Mouse (Mus musculus) embryonic facial prominence, embryonic 10.5 days (tissue): ENCODE data around the gene Gramd2. TPM values are rescaled to one million over a fixed set of nuclear protein-coding genes. Genes with fewer than 3 reads are reported as not detected.
A peak's percentile ranks its signal among the peaks of the same experiment; 100 is the strongest.

Experiments
- DNase-seq: peaks from one replicate; pipeline ENCODE4 v3.0.0-alpha.2; 2017; ENCODE audit warnings: low spot score
- H3K27ac ChIP-seq: fragments of 300-500 bp; sonication (generic); replicated peaks from 2 replicates; pipeline ENCODE4 v1.5.1; 2016; ENCODE audit warnings: mild to moderate bottlenecking
- H3K27me3 ChIP-seq: fragments of 300-500 bp; sonication (generic); replicated peaks from 2 replicates; pipeline ENCODE4 v1.6.1; 2016; ENCODE audit warnings: low read depth, mild to moderate bottlenecking; ENCODE audit not compliant: poor library complexity, severe bottlenecking
- H3K36me3 ChIP-seq: fragments of 300-500 bp; sonication (generic); replicated peaks from 2 replicates; pipeline ENCODE4 v1.6.1; 2016; ENCODE audit warnings: mild to moderate bottlenecking, moderate library complexity
- H3K4me1 ChIP-seq: fragments of 300-500 bp; sonication (generic); 2 replicates; pipeline ENCODE4 v1.6.1; 2016
- H3K4me3 ChIP-seq: fragments of 300-500 bp; sonication (generic); 2 replicates; pipeline ENCODE4 v1.5.1; 2016; ENCODE audit warnings: mild to moderate bottlenecking, moderate library complexity
- H3K9me3 ChIP-seq: fragments of 300-500 bp; sonication (generic); 2 replicates; pipeline ENCODE4 v1.6.1; 2016; ENCODE audit warnings: mild to moderate bottlenecking
- WGBS: fragments of 180-500 bp; shearing (Covaris S2); methylation state at CpG from one replicate; pipeline ENCODE4 v1.1.7; 2016; 5-methylcytosine and 5-hydroxymethylcytosine counted together
- polyA plus RNA-seq: library from polyadenylated mRNA; unstranded; fragments of >200 nt; fragmentation: Nextera tagmentation; extraction: Ambion mirVana; gene quantifications from 2 replicates; pipeline ENCODE4 v1.2.1, GENCODE M21; 2016

Gene Gramd2
- polyA plus RNA-seq, 1 experiment from 2014 or later, result 0.64 TPM

GRCm38 (mm10) chr9:59660421-59660820 lies 19.5 kb upstream of the Gramd2 start:
- no peak for DNase-seq
- Histone ChIP-seq H3K4me1 (peaks cover 58% of the 10 kb centered on the region), H3K27ac (peak overlapping the region; percentile 99), H3K9me3 (no peaks in the 10 kb centered on the region), H3K36me3 (peaks cover 65% of the 10 kb centered on the region), H3K4me3 (peak overlapping the region; percentile 86), H3K27me3 (no peaks in the 10 kb centered on the region)
- 68% methylated on average over 10 of the region's 10 CpGs for WGBS

GRCm38 (mm10) chr9:59661298-59661975 lies 18.5 kb upstream of the Gramd2 start:
- peak overlapping the region; percentile 86; the same call in 1 of the 2 replicates for H3K4me3 ChIP-seq
- DNase-seq, result no peak
- no peaks in the 10 kb centered on the region for H3K9me3 ChIP-seq
- no peaks in the 10 kb centered on the region for H3K27me3 ChIP-seq
- no peak overlapping the region; the same call in 1 of the 2 replicates for H3K27ac ChIP-seq
- H3K36me3 ChIP-seq, result peaks cover 75% of the 10 kb centered on the region
- peaks cover 53% of the 10 kb centered on the region for H3K4me1 ChIP-seq
- 70% methylated on average over 6 of the region's 6 CpGs for WGBS

DNA sequence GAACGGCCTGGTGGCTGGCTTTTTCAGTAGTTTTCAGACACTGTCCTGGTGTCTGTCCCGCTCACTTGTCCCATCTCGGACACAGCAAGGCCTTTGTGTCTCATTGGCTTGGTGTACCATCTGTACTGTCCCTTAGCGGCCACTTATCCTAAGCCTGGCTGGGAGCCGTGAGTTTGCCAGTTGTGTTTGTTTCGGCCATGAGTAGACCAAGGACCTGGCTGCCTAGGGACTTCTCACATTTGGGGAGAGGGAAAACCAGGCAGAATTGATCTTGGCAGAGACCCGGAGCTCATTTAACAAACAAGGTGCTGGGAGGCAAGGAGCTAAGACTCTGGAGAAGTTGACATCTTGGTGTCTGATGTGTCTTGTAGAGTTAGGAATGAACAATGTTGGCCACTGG lies 16.7 kb upstream of the Gramd2 start:
- peaks cover 93% of the 10 kb centered on the region for H3K36me3 ChIP-seq

GRCm38 (mm10) chr9:59663957-59664356 lies 16.0 kb upstream of the Gramd2 start:
- Histone ChIP-seq H3K27me3 (no peaks in the 10 kb centered on the region), H3K4me1 (peaks cover 45% of the 10 kb centered on the region), H3K27ac (no peak overlapping the region), H3K36me3 (peaks cover 99% of the 10 kb centered on the region), H3K9me3 (no peaks in the 10 kb centered on the region), H3K4me3 (no peak overlapping the region)
- 66% methylated on average over 3 of the region's 3 CpGs for WGBS
- DNase-seq, result no peak

More for the DNA sequence above, 16.7 kb upstream of the Gramd2 start:
- 85% methylated on average over 7 of the region's 7 CpGs for WGBS
- Histone ChIP-seq H3K4me1 (peaks cover 52% of the 10 kb centered on the region), H3K27ac (no peak overlapping the region), H3K9me3 (no peaks in the 10 kb centered on the region), H3K27me3 (no peaks in the 10 kb centered on the region), H3K4me3 (no peak overlapping the region)
- no peak for DNase-seq

DNA sequence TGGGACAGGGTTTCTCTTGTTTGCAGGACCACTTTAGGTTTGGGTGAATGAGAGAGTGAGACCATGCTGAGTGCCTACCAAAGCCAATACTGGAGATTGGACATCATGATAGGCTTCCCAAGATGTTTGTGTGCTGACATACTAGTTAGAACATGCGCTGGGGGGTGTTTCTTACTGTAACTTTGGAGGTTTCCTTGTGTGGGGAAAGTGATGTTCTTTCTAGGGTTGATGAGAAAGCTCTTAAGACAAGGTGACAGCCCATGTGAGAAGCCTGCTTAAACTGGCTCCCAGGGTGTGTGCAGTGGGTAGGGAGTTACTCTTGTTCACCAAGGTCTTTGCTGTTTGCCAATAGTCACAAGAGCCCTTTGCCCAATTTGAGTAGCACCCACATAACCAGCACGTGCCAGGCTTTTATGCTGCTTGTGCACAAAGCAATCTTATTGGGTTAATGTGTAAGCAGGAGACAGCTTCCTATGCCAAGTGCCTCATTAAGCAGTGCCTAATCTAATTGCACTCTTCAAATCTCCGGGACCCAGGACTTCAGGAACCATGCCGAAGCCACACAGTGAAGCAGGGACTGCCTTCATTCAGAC lies 15.2 kb upstream of the Gramd2 start:
- Histone ChIP-seq H3K27me3 (no peaks in the 10 kb centered on the region), H3K27ac (no peak overlapping the region), H3K4me3 (no peak overlapping the region), H3K9me3 (no peaks in the 10 kb centered on the region), H3K4me1 (peaks cover 37% of the 10 kb centered on the region), H3K36me3 (peaks cover 100% of the 10 kb centered on the region)
- DNase-seq, result no peak
- 86% methylated on average over 4 of the region's 4 CpGs for whole genome bisulfite sequencing

DNA sequence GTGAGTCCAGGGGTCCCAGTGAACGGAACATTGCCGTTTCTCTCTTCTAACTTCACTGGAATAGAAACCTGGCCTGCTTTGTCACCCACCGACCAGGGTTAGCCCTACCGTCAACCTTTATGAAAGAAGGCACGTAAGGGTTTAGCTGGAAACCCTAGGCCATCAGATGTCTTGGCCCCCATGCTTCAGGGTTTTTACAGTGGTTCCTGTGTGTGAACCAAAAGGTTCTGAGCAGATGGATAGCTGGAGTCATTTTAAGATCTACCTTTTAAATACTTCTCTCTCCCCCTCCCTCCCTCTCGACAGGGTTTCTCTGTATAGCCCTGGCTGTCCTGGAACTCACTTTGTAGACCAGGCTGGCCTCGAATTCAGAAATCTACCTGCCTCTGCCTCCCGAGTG lies 13.9 kb upstream of the Gramd2 start:
- Histone ChIP-seq H3K27me3 (no peaks in the 10 kb centered on the region), H3K4me3 (no peak overlapping the region), H3K27ac (no peak overlapping the region), H3K9me3 (no peaks in the 10 kb centered on the region), H3K36me3 (peaks cover 100% of the 10 kb centered on the region), H3K4me1 (peaks cover 24% of the 10 kb centered on the region)
- 95% methylated on average over 8 of the region's 8 CpGs for WGBS
- DNase-seq, result no peak

GRCm38 (mm10) chr9:59666813-59667212 lies 13.1 kb upstream of the Gramd2 start:
- 92% methylated on average over 1 of the region's 1 CpGs for WGBS
- H3K36me3 ChIP-seq, result peaks cover 100% of the 10 kb centered on the region

GRCm38 (mm10) chr9:59667250-59667649 lies 12.7 kb upstream of the Gramd2 start:
- peaks cover 12% of the 10 kb centered on the region for H3K4me1 ChIP-seq
- H3K27ac ChIP-seq, result no peak overlapping the region
- H3K4me3 ChIP-seq, result no peak overlapping the region
- no peak for DNase-seq
- no peaks in the 10 kb centered on the region for H3K9me3 ChIP-seq
- peaks cover 100% of the 10 kb centered on the region for H3K36me3 ChIP-seq
- 87% methylated on average over 4 of the region's 4 CpGs for whole genome bisulfite sequencing
- H3K27me3 ChIP-seq, result no peaks in the 10 kb centered on the region

More at GRCm38 (mm10) chr9:59666813-59667212, 13.1 kb upstream of the Gramd2 start:
- Histone ChIP-seq H3K27me3 (no peaks in the 10 kb centered on the region), H3K4me3 (no peak overlapping the region), H3K27ac (no peak overlapping the region), H3K4me1 (peaks cover 16% of the 10 kb centered on the region), H3K9me3 (no peaks in the 10 kb centered on the region)
- no peak for DNase-seq

DNA sequence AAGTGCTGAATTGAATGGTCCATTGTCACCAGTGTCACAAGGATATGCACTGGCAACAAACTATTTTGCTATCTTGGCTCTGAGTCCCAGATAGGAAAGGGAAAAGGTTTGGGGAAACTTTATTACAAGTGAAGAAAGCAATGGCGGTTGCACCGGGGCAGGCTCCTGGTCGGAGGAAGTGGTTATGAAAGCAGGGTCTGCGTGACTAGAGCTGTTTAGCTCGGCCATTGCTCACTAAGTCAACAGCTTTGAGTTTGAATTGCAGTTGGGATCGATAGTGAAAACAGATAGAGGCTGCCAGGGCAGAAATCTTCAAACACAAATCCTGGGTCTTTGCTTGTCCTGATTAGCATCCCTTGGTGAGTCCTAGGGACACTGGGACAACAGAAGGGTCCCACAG lies 12.0 kb upstream of the Gramd2 start:
- Histone ChIP-seq H3K9me3 (no peaks in the 10 kb centered on the region), H3K4me3 (no peak overlapping the region), H3K27me3 (no peaks in the 10 kb centered on the region), H3K27ac (no peak overlapping the region), H3K4me1 (peaks cover 6% of the 10 kb centered on the region), H3K36me3 (peaks cover 100% of the 10 kb centered on the region)
- WGBS, result 86% methylated on average over 6 of the region's 6 CpGs
- DNase-seq, result no peak

DNA sequence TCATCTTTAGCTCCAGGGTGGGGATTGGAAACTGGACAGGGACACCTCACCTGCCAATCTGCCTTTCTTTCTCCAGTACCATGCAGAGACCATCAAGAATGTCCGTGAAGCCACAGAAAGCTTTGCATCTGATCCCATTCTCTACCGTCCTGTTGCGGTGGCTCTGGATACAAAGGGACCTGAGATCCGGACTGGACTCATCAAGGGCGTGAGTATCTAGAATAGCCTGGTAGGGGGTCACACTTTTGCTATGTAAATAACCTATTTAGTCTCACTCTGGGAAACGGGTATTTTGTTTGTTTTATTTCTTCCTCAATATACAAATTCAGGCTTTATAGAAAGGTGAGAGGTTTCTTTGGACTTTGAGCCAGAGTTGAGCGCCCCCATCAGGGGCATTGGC lies 11.5 kb upstream of the Gramd2 start:
- Histone ChIP-seq H3K4me3 (no peak overlapping the region), H3K36me3 (peaks cover 100% of the 10 kb centered on the region), H3K27ac (no peak overlapping the region), H3K9me3 (no peaks in the 10 kb centered on the region), H3K27me3 (no peaks in the 10 kb centered on the region), H3K4me1 (peaks cover under 1% of the 10 kb centered on the region)
- WGBS, result 89% methylated on average over 7 of the region's 7 CpGs
- no peak for DNase-seq

- Histone ChIP-seq H3K4me1 (no peaks in the 10 kb centered on the region), H3K9me3 (no peaks in the 10 kb centered on the region), H3K36me3 (peaks cover 100% of the 10 kb centered on the region), H3K27ac (no peak overlapping the region), H3K4me3 (no peak overlapping the region), H3K27me3 (no peaks in the 10 kb centered on the region)
- no peak for DNase-seq
- WGBS, result 84% methylated on average over 4 of the region's 4 CpGs
Observed at GRCm38 (mm10) chr9:59669172-59669571, 10.8 kb upstream of the Gramd2 start.

- H3K36me3 ChIP-seq, result peaks cover 100% of the 10 kb centered on the region
Observed at GRCm38 (mm10) chr9:59672195-59672894, 7.6 kb upstream of the Gramd2 start.

DNA sequence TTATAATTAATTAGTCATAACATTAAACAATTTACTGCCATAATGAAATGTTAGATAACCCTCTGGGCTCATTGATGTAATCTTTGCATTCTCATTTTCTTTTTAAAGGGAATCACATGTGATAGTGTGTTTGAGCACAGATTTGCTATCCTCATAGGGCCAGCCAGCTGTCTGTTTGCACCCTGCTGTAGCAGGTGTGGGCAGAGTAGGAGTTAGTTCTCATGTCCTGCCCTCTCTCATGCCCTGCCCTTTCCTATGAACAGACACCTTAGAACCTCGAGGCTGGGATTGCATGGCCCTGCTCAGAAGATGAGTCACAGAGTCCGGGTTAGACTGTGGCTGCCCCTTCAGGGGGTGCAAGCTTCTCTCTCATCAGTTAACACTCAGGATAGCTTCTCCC lies 6.5 kb upstream of the Gramd2 start:
- peaks cover 100% of the 10 kb centered on the region for H3K36me3 ChIP-seq
- H3K4me3 ChIP-seq, result no peak overlapping the region
- DNase-seq, result no peak
- 74% methylated on average over 2 of the region's 2 CpGs for WGBS
- H3K9me3 ChIP-seq, result no peaks in the 10 kb centered on the region
- H3K4me1 ChIP-seq, result no peaks in the 10 kb centered on the region
- no peak overlapping the region for H3K27ac ChIP-seq
- H3K27me3 ChIP-seq, result no peaks in the 10 kb centered on the region

More at GRCm38 (mm10) chr9:59672195-59672894, 7.6 kb upstream of the Gramd2 start:
- no peak overlapping the region for H3K27ac ChIP-seq
- no peaks in the 10 kb centered on the region for H3K27me3 ChIP-seq
- H3K4me3 ChIP-seq, result no peak overlapping the region
- H3K9me3 ChIP-seq, result no peaks in the 10 kb centered on the region
- H3K4me1 ChIP-seq, result no peaks in the 10 kb centered on the region
- DNase-seq, result no peak
- WGBS, result 92% methylated on average over 12 of the region's 12 CpGs
